Mouse (Mus musculus) forebrain, embryonic 12.5 days (tissue): ENCODE measurements around the gene Prkca. TPM values are rescaled to one million over a fixed set of nuclear protein-coding genes. Genes with fewer than 3 reads are reported as not detected.

Experiments
- ATAC-seq: fragments of 200-750 bp; cut with Nextera tagmentation; 2 replicates; pipeline ENCODE4 v1.8.0; 2017; ENCODE audit warnings: moderate TSS enrichment; ENCODE audit not compliant: low FRiP score
- H3K27ac ChIP-seq: fragments of 300-500 bp; sonication (generic); 2 replicates; pipeline ENCODE4 v1.5.1; 2016; ENCODE audit warnings: mild to moderate bottlenecking
- H3K27me3 ChIP-seq: fragments of 300-500 bp; sonication (generic); 2 replicates; pipeline ENCODE4 v1.6.1; 2016; ENCODE audit warnings: mild to moderate bottlenecking
- H3K36me3 ChIP-seq: fragments of 300-500 bp; sonication (generic); replicated peaks from 2 replicates; pipeline ENCODE4 v1.6.1; 2016; ENCODE audit warnings: mild to moderate bottlenecking
- H3K4me1 ChIP-seq: fragments of 300-500 bp; sonication (generic); 2 replicates; pipeline ENCODE4 v1.6.1; 2016
- H3K4me2 ChIP-seq: fragments of 300-500 bp; sonication (generic); 2 replicates; pipeline ENCODE4 v1.6.1; 2016; ENCODE audit warnings: mild to moderate bottlenecking, moderate library complexity
- H3K4me3 ChIP-seq: fragments of 300-500 bp; sonication (generic); replicated peaks from 2 replicates; pipeline ENCODE4 v1.5.1; 2016; ENCODE audit warnings: mild to moderate bottlenecking
- H3K9ac ChIP-seq: fragments of 300-500 bp; sonication (generic); 2 replicates; pipeline ENCODE4 v1.6.1; 2016; ENCODE audit warnings: mild to moderate bottlenecking
- H3K9me3 ChIP-seq: fragments of 300-500 bp; sonication (generic); 2 replicates; pipeline ENCODE4 v1.6.1; 2016
- WGBS: fragments of 180-500 bp; shearing (Covaris S2); methylation state at CpG from one replicate; pipeline ENCODE4 v1.1.7; 2016; 5-methylcytosine and 5-hydroxymethylcytosine counted together
- polyA plus RNA-seq: library from polyadenylated mRNA; unstranded; fragments of >200 nt; fragmentation: Nextera tagmentation; extraction: Ambion mirVana; gene quantifications from 2 replicates; pipeline ENCODE4 v1.2.1, GENCODE M21; 2016

Gene Prkca
- polyA plus RNA-seq, 1 experiment from 2014 or later: 4.6 TPM

DNA sequence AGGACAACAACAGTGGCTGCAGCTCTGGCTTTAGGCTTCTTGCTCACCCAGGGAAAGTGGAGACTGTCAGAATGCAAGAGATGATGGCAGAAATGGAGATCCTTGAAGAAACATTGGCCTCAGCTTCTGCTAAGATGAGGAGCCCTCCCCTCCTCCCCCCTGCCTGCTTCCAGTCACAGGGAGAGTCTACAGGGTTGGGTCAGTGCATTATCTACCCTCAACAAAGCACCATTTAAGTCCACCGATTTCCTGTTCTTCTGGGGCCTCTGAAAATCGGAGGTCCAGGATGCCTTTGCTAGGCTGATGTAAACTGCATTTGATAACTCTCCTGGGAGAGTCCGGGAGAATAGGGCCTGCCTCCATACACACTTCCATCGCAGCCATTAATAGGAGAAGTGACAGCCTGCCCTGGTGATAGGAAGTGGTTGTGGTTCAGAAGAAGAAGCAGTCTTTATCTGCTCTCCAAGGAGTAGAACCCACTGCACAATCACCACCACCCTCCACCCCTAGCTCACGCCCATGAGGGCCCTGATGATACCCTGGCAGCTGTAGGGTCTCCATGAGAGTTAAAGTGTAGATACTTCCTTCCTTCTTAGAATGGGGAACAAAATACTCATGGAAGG is 108.5 kb downstream of the Prkca start:
- Histone ChIP-seq H3K36me3 (no peaks in the 10 kb centered on the region), H3K27me3 (no peaks in the 10 kb centered on the region), H3K4me3 (no peak overlapping the region), H3K9me3 (no peaks in the 10 kb centered on the region), H3K4me1 (peaks cover 20% of the 10 kb centered on the region), H3K27ac (no peak overlapping the region), H3K4me2 (no peak overlapping the region), H3K9ac (no peak overlapping the region)
- WGBS: 93% methylated on average over 5 of the region's 5 CpGs
- ATAC-seq: no peak

DNA sequence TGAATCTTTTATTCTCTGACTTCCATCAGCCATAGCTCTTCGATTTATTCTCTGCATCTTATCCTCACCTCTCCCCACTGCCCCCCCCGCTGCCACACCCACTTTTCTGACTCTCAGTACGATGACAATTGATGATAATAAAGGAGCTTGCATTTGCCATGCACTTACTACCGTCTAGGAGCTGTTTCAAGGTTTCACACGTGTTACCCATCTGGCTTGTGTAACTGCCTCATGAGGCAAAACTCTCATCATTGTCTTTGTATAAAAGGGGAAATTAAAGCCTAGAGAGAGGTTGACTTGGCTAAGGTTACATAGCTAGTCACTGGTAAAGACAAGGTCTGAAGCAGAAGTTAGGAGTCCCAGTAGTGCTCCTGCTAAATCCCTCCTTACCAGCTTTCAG is 110.7 kb downstream of the Prkca start:
- no peaks in the 10 kb centered on the region for H3K27me3 ChIP-seq
- H3K27ac ChIP-seq: no peak overlapping the region; the same call in 1 of the 2 replicates
- no peak overlapping the region for H3K4me2 ChIP-seq
- H3K4me3 ChIP-seq: no peak overlapping the region
- H3K36me3 ChIP-seq: no peaks in the 10 kb centered on the region
- 79% methylated on average over 5 of the region's 5 CpGs for WGBS
- H3K4me1 ChIP-seq: peaks cover 13% of the 10 kb centered on the region
- H3K9ac ChIP-seq: no peak overlapping the region
- no peaks in the 10 kb centered on the region for H3K9me3 ChIP-seq
- ATAC-seq: no peak

DNA sequence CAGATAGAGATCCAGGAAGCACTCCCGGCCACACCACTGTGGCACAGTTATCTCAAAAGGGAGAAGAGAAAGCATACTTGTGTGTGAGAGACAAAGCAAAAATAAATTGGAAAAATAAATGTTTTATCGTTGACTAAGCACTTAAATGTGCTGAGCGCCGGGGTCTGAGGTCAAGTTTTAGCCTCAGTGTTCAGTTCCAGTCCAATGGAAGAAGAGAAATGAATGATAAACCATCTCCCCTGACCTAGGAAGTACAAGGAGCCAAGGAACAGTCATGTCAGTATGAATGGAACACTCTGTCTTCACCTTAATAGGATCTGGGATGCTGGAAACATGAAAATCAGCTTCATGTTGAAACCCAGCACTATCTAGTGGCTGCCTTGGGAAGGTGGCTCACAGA is 113.6 kb downstream of the Prkca start:
- Histone ChIP-seq H3K4me1 (peaks cover 4% of the 10 kb centered on the region; the same call in 1 of the 2 replicates), H3K9ac (no peak overlapping the region), H3K27ac (no peak overlapping the region), H3K9me3 (no peaks in the 10 kb centered on the region), H3K36me3 (no peaks in the 10 kb centered on the region), H3K4me2 (no peak overlapping the region), H3K4me3 (no peak overlapping the region), H3K27me3 (no peaks in the 10 kb centered on the region)
- no peak for ATAC-seq
- 96% methylated on average over 4 of the region's 4 CpGs for WGBS

DNA sequence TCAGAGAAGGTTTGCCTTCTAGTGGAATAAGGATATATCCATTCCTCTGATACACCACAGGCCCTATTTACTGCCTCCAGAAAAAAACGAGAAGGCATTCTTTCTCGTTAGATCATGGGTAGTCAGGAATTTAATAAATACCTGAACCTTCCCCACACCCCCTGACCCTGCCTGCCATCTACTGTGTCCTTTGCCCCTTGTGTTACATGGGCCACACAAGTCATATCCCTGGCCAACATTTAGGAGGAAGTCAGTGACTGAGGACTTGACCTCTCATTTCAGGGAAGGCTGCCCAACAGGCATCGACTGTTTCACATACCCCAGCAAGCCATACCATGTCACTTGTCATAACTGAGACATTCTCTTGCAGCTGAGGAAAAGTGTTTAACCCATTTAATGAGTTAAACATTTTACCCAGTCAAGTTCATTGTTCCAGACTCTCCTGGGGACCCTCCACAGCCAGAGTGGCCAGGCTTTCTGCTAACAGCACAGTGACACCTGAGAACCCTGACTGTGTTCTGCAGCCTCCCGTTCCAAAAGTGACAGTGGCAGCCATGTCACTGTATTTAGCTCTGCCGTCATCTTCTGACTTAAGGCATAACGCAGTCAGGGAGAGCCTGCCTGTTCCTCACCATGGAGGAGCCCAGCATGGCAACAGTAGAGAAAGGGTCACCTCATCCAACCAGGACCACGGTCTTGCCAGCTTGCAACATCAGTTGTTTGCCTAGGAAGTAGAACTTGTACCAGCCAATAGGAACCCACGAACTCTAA is 114.4 kb downstream of the Prkca start:
- WGBS: 82% methylated on average over 8 of the region's 8 CpGs
- ATAC-seq: no peak

DNA sequence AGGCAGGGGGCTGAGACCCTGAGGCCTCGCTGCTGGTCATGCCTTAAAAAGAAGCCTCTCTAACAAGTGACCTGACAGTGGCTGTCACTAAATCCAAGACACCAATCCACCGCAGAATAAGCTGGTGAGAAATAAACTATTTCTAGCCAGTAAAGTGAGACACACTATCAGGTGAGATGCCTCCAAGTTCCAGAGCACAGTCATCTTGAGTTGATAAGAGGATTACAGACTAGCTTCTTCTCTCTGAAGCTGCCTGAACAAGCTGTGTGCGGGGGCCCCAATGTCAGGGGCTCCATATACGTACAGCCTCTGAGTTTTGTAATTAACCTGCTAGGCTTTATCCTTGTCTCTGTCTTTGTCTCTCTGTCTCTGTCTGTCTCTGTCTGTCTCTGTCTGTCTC is 115.2 kb downstream of the Prkca start:
- H3K9me3 ChIP-seq: no peaks in the 10 kb centered on the region
- no peak overlapping the region for H3K4me3 ChIP-seq
- no peaks in the 10 kb centered on the region for H3K27me3 ChIP-seq
- no peak overlapping the region for H3K27ac ChIP-seq
- WGBS: 86% methylated on average over 4 of the region's 4 CpGs
- peaks cover 18% of the 10 kb centered on the region for H3K4me1 ChIP-seq
- H3K4me2 ChIP-seq: no peak overlapping the region
- ATAC-seq: no peak
- no peak overlapping the region for H3K9ac ChIP-seq
- no peaks in the 10 kb centered on the region for H3K36me3 ChIP-seq

More for the DNA sequence above, 114.4 kb downstream of the Prkca start:
- no peaks in the 10 kb centered on the region for H3K36me3 ChIP-seq
- H3K9me3 ChIP-seq: no peaks in the 10 kb centered on the region
- no peak overlapping the region for H3K27ac ChIP-seq
- no peak overlapping the region for H3K4me3 ChIP-seq
- H3K4me2 ChIP-seq: no peak overlapping the region
- peaks cover 9% of the 10 kb centered on the region for H3K4me1 ChIP-seq
- no peak overlapping the region for H3K9ac ChIP-seq
- no peaks in the 10 kb centered on the region for H3K27me3 ChIP-seq

DNA sequence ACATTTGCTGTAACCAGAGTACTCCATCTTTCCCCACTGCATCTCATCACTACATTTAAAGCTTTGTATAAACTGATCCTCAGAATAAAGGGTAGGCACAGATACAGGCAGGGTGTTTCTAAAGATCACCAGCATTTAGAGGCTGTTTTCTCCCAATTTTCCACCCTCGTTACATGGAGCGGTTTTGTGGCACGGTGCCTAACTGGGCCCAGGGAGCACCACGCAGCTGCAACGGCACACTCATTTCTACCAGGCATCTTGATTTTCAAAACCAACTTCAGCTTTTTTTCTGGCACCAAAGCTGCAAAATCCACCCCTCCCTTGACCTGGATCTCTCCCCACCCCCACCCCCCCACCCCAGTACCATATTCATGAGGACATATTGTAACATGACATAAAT is 117.5 kb downstream of the Prkca start:
- Histone ChIP-seq H3K4me3 (no peak overlapping the region), H3K9me3 (no peaks in the 10 kb centered on the region), H3K4me2 (no peak overlapping the region), H3K27ac (no peak overlapping the region), H3K9ac (no peak overlapping the region), H3K27me3 (no peaks in the 10 kb centered on the region), H3K4me1 (peaks cover 30% of the 10 kb centered on the region), H3K36me3 (no peaks in the 10 kb centered on the region)
- 79% methylated on average over 5 of the region's 5 CpGs for WGBS
- ATAC-seq: no peak

DNA sequence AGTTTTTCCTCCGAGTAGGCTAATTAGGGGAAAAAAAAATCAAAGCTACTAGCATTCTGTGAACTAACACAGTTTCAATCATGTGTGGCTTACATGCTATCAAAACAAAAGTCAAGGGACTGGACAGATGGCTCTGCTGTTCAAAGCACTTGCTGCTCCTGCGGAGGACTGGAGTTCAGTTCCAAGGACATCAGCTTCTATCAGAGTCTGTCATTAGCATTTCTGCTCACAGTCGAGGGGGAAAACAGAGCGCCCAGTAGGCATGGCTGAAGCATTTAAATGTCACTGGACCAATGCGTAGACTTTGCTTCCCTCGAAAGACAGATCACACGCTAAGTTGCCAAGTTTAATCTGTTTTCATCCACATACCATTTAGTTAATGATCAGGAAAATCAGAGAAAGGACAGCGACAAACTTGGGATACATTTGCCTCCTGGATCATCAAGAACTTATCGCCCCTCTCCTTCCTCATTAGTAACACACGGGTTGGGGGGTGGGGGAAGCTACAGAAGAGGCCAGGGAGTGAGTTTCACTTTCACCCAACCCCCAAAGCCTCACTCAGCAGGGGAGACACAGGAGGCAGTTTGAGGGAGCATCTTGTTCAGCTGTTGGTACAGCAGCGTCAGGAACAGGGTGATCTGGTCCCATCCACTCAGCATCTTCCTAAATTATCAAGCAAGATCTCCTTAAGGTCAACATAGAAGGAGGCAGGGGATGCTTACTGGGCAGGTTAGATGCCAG is 119.3 kb downstream of the Prkca start:
- Histone ChIP-seq H3K27ac (no peak overlapping the region), H3K9ac (no peak overlapping the region), H3K36me3 (no peaks in the 10 kb centered on the region), H3K4me2 (no peak overlapping the region), H3K4me1 (peaks cover 33% of the 10 kb centered on the region), H3K27me3 (no peaks in the 10 kb centered on the region), H3K9me3 (no peaks in the 10 kb centered on the region), H3K4me3 (no peak overlapping the region)
- ATAC-seq: no peak
- WGBS: 45% methylated on average over 11 of the region's 11 CpGs

DNA sequence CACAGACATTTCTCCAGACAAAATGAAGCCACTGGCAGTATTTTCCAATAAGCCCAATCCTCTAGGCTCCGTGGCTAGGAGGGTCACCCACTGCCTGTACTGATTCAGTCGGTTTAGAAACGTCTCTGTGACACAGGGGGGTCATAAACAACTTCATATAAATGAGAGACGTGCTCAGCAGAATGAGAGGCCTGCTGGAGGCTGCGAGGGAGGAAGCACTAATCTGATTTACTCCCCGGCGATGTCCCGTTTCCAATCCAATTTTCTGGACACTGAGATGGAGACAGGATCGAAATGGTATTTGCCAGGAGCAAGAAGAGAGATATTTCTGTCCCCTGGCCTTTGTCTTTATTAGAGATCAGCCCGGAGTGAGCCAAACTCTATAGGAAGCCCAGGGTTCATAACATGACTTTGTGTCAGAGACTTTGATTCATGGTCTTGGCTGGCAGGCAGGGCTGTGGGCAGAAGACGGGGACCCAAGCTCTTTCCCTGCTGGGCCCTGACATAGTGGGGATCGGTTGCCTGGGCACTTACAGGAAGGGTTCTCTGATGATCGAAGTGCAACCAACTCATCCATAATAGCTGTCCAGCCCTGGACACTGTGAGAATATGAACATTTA is 120.0 kb downstream of the Prkca start:
- no peak overlapping the region for H3K4me3 ChIP-seq
- no peaks in the 10 kb centered on the region for H3K27me3 ChIP-seq
- H3K36me3 ChIP-seq: no peaks in the 10 kb centered on the region
- 74% methylated on average over 13 of the region's 13 CpGs for WGBS
- H3K27ac ChIP-seq: no peak overlapping the region
- no peak overlapping the region for H3K4me2 ChIP-seq
- ATAC-seq: no peak
- H3K9me3 ChIP-seq: no peaks in the 10 kb centered on the region
- H3K4me1 ChIP-seq: peaks cover 33% of the 10 kb centered on the region
- H3K9ac ChIP-seq: no peak overlapping the region

DNA sequence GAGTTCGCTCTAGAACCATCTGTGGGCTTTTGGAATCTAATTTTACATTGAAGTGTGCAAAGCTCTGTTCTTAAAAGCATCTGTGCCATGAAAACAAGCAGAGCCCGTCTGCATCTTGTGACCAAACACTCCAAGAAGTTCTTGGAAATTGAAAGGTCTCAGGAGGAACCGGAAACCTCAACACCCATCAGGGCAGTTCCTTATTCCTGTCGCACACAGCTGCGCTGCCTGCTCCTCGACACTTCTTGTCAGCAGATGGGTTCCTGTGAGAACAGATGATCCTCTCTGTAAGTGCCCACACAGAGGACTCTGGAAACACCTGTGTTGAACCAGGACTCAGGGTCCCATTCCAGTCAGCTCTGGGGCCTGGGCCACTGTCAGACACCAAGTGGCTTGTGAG is 120.6 kb downstream of the Prkca start:
- 87% methylated on average over 6 of the region's 6 CpGs for WGBS
- ATAC-seq: no peak
- no peak overlapping the region for H3K4me3 ChIP-seq
- H3K9me3 ChIP-seq: no peaks in the 10 kb centered on the region
- no peak overlapping the region for H3K4me2 ChIP-seq
- H3K36me3 ChIP-seq: no peaks in the 10 kb centered on the region
- H3K27ac ChIP-seq: no peak overlapping the region
- H3K27me3 ChIP-seq: no peaks in the 10 kb centered on the region
- H3K9ac ChIP-seq: no peak overlapping the region
- H3K4me1 ChIP-seq: peaks cover 33% of the 10 kb centered on the region

DNA sequence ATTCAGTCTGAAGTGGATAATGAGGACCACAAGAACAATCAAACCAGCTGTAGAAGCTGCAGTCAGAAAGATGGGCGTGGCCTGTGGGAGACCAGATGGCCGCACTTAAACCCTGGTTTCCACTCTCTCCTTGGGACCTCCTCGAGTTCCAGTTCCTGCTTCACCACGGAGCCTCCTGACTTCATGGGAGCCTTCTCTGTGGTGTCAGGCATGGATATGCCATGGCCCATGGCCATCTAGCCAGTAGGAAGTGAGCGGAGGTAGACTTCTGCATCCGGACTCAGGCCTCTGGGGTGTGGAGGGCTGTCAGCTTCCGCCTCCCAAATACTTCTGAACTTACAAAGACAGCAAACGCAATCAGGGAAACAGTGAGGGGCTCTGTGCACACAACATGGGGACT is 121.1 kb downstream of the Prkca start:
- Histone ChIP-seq H3K27me3 (no peaks in the 10 kb centered on the region), H3K27ac (0 out of 2 replicates have a peak overlapping the region, but pooled peaks have one; percentile 36)
- ATAC-seq: 0 out of 2 replicates have a peak, but pooled peaks have one; percentile 53

DNA sequence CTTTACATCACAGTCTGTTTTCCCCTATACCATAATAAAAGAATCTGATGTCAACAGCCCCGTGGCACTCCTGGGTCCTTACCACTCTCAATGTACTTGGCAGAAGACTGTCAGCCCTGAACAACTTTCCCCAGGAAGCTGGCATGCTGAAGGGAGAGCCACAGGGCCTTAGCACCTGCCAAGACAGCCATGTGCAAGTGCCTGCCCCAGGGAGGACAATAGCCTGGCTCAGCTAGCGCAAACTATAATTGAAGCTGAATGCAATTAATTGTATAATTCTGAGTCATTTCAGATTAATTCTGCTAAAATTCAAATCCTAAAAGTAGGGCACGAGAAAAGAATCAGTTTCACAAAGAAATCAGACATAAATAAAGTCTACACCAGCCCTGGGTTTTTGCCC is 121.7 kb downstream of the Prkca start:
- no peaks in the 10 kb centered on the region for H3K9me3 ChIP-seq
- no peak overlapping the region for H3K4me3 ChIP-seq
- 67% methylated on average over 3 of the region's 3 CpGs for WGBS
- H3K4me1 ChIP-seq: peaks cover 35% of the 10 kb centered on the region
- peak overlapping the region; percentile 59 for H3K27ac ChIP-seq
- H3K9ac ChIP-seq: no peak overlapping the region
- H3K27me3 ChIP-seq: no peaks in the 10 kb centered on the region
- peak; percentile 30; the same call in 1 of the 2 replicates for ATAC-seq
- no peaks in the 10 kb centered on the region for H3K36me3 ChIP-seq
- no peak overlapping the region for H3K4me2 ChIP-seq

More for the DNA sequence above, 121.1 kb downstream of the Prkca start:
- Histone ChIP-seq H3K4me2 (no peak overlapping the region), H3K9me3 (no peaks in the 10 kb centered on the region), H3K4me1 (peaks cover 33% of the 10 kb centered on the region), H3K4me3 (no peak overlapping the region), H3K9ac (no peak overlapping the region), H3K36me3 (no peaks in the 10 kb centered on the region)
- WGBS: 82% methylated on average over 8 of the region's 8 CpGs
